Mouse (Mus musculus) limb, embryonic 15.5 days (tissue): ENCODE data around the gene Spx. TPM values are rescaled to one million over a fixed set of nuclear protein-coding genes. Genes with fewer than 3 reads are reported as not detected.

Source experiments
- ATAC-seq: fragments of 200-750 bp; cut with Nextera tagmentation; 2 replicates; pipeline ENCODE4 v1.8.0; 2017; ENCODE audit warnings: low read depth, moderate TSS enrichment; ENCODE audit not compliant: insufficient number of reproducible peaks, low FRiP score, low TSS enrichment
- H3K27ac ChIP-seq: fragments of 300-500 bp; sonication (generic); 2 replicates; pipeline ENCODE4 v1.5.1; 2015; ENCODE audit warnings: moderate library complexity, mild to moderate bottlenecking, inconsistent platforms
- H3K27me3 ChIP-seq: fragments of 300-500 bp; sonication (generic); 2 replicates; pipeline ENCODE4 v1.6.1; 2015; ENCODE audit warnings: inconsistent platforms
- H3K36me3 ChIP-seq: fragments of 300-500 bp; sonication (generic); 2 replicates; pipeline ENCODE4 v1.6.1; 2015; ENCODE audit warnings: inconsistent platforms
- H3K4me1 ChIP-seq: fragments of 300-500 bp; sonication (generic); 2 replicates; pipeline ENCODE4 v1.6.1; 2015; ENCODE audit warnings: inconsistent platforms
- H3K4me2 ChIP-seq: fragments of 300-500 bp; sonication (generic); 2 replicates; pipeline ENCODE4 v1.6.1; 2015; ENCODE audit warnings: mild to moderate bottlenecking, inconsistent platforms
- H3K4me3 ChIP-seq: fragments of 300-500 bp; sonication (generic); 2 replicates; pipeline ENCODE4 v1.5.1; 2015; ENCODE audit warnings: mild to moderate bottlenecking, inconsistent platforms
- H3K9ac ChIP-seq: fragments of 300-500 bp; sonication (generic); 2 replicates; pipeline ENCODE4 v1.6.1; 2015; ENCODE audit warnings: inconsistent platforms
- H3K9me3 ChIP-seq: fragments of 300-500 bp; sonication (generic); 2 replicates; pipeline ENCODE4 v1.6.1; 2016; ENCODE audit warnings: inconsistent platforms
- WGBS: fragments of 180-500 bp; shearing (Covaris S2); methylation state at CpG from one replicate; pipeline ENCODE4 v1.1.7; 2015; 5-methylcytosine and 5-hydroxymethylcytosine counted together
- polyA plus RNA-seq: library from polyadenylated mRNA; unstranded; fragments of >200 nt; fragmentation: Nextera tagmentation; extraction: Ambion mirVana; gene quantifications from 2 replicates; pipeline ENCODE4 v1.2.1, GENCODE M21; 2015

The Spx gene
- 0.65 and 0.76 TPM in 2 replicates for polyA plus RNA-seq

DNA sequence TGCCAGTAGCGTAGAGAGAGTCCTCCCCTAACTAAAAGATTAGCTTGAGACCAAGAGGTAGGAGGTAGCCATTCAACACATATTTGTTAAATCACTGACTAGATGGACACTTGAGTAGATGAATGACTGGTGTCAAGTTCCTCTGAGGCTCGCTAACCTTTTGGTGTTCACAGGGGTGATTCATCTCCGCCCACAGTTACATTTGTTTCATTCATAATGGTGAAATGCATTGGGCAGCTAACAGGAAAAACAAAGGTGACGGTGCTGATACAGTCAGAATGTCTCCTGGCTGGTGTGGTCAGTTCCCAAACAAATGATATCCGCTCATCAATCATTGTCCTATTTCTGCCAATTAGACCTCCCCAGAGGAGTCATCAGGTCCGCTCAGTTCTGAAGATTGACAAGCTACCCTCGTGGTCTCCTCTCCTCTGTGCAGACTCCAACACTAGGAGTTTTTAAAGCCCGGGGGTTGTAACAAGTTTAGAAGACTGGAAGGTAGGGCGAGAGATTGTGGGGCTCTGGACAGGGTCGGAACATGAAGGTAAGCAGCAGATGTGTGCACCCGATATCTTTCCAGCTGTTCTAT is at the start of gene Spx:
Gene Spx, plus strand, starts transcription at position 536 of the 586 bp plus-strand sequence.
- Histone ChIP-seq H3K4me1 (peaks cover 5% of the 10 kb centered on the region), H3K27ac (no peak within 1 kb of the TSS), H3K4me2 (no peak within 1 kb of the TSS), H3K4me3 (no peak within 1 kb of the TSS), H3K9me3 (no peaks in the 10 kb centered on the region), H3K36me3 (no peaks in the 10 kb centered on the region; the same call in 1 of the 2 replicates), H3K9ac (no peak within 1 kb of the TSS), H3K27me3 (peaks cover 24% of the 10 kb centered on the region)
- no peak for ATAC-seq
- 66% methylated on average over 11 of the region's 11 CpGs for WGBS

DNA sequence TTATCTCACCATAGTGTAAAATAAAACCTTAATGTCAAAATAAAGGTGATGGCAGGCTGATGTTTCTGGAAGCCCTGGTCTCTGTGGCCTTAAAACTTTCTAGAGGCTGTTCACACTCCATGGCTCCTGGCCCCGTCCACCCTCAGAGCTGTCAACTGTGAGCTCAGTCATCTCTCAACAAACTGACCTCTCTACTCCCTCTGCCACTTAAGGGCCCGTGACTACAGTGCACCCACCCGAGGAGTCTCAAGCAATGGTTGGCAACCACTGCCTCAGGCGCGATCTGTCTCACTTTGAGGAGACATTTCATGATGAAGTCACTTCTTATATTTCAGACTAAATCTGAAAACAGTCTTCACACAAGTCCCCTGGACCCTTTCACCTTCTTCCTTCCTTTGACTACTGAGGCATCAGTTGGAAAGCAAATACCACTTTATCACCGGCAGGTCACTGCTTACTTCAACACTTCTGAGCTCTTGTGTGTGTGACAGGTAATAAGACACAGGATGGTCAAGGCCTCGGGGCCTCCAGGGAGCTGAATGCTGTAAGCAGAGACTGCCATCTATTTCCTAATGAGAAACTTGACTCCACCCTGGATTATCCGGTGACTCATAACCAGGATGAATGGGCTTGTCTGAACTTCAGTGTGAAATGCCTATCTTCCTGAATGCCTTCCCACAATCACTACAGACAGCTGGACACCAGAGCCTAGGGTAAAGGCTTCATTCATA is 47.3 kb upstream of the Spx start:
- Histone ChIP-seq H3K9me3 (no peaks in the 10 kb centered on the region), H3K9ac (no peak overlapping the region), H3K4me2 (no peak overlapping the region)

GRCm38 (mm10) chr6:142366473-142367018 is 46.7 kb upstream of the Spx start:
- H3K4me3 ChIP-seq, result no peak overlapping the region
- no peaks in the 10 kb centered on the region for H3K9me3 ChIP-seq
- no peak overlapping the region for H3K27ac ChIP-seq
- no peak overlapping the region for H3K9ac ChIP-seq
- no peaks in the 10 kb centered on the region for H3K4me1 ChIP-seq
- H3K27me3 ChIP-seq, result no peaks in the 10 kb centered on the region
- H3K4me2 ChIP-seq, result no peak overlapping the region
- 86% methylated on average over 10 of the region's 10 CpGs for WGBS
- H3K36me3 ChIP-seq, result peaks cover 53% of the 10 kb centered on the region
- ATAC-seq, result no peak

More for the DNA sequence above, 47.3 kb upstream of the Spx start:
- no peak for ATAC-seq
- Histone ChIP-seq H3K36me3 (peaks cover 54% of the 10 kb centered on the region), H3K27ac (no peak overlapping the region), H3K4me3 (no peak overlapping the region), H3K27me3 (no peaks in the 10 kb centered on the region), H3K4me1 (no peaks in the 10 kb centered on the region)
- WGBS, result 77% methylated on average over 8 of the region's 8 CpGs

GRCm38 (mm10) chr6:142367565-142367964 is 45.7 kb upstream of the Spx start:
- H3K9ac ChIP-seq, result no peak overlapping the region
- H3K4me3 ChIP-seq, result no peak overlapping the region
- no peak overlapping the region for H3K27ac ChIP-seq
- ATAC-seq, result no peak
- H3K36me3 ChIP-seq, result peaks cover 55% of the 10 kb centered on the region
- no peaks in the 10 kb centered on the region for H3K27me3 ChIP-seq
- no peaks in the 10 kb centered on the region for H3K4me1 ChIP-seq
- H3K4me2 ChIP-seq, result no peak overlapping the region
- H3K9me3 ChIP-seq, result no peaks in the 10 kb centered on the region
- 88% methylated on average over 3 of the region's 3 CpGs for WGBS

- Histone ChIP-seq H3K27ac (no peak overlapping the region), H3K4me2 (no peak overlapping the region), H3K9ac (no peak overlapping the region), H3K27me3 (no peaks in the 10 kb centered on the region), H3K4me3 (no peak overlapping the region), H3K36me3 (peaks cover 56% of the 10 kb centered on the region), H3K9me3 (no peaks in the 10 kb centered on the region), H3K4me1 (no peaks in the 10 kb centered on the region)
- WGBS, result 87% methylated on average over 3 of the region's 3 CpGs
- ATAC-seq, result no peak
Measured at GRCm38 (mm10) chr6:142369568-142369967, 43.7 kb upstream of the Spx start.

DNA sequence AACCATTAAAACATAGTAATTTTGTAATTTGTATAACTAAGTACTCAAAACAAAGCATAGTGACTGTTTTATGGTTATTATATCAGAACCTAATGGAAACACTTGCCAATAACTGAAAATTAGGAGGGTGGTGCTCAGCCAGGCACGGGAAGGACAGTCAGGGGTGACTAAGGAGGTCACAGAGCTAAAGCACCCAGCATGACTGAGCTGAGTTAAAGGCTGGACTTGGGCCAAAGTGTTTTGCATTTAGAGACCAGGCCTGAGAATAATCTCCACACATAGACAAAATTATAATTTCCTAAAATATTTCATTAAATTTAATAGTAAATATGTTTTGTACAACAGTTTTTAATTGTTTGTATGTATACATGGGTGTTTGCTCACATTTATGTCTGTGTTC is 36.2 kb upstream of the Spx start:
- WGBS, result 68% methylated on average over 1 of the region's 1 CpGs
- ATAC-seq, result no peak
- Histone ChIP-seq H3K27me3 (no peaks in the 10 kb centered on the region), H3K27ac (no peak overlapping the region), H3K4me3 (no peak overlapping the region), H3K9me3 (no peaks in the 10 kb centered on the region), H3K4me2 (no peak overlapping the region), H3K36me3 (peaks cover 46% of the 10 kb centered on the region), H3K4me1 (no peaks in the 10 kb centered on the region), H3K9ac (no peak overlapping the region)

DNA sequence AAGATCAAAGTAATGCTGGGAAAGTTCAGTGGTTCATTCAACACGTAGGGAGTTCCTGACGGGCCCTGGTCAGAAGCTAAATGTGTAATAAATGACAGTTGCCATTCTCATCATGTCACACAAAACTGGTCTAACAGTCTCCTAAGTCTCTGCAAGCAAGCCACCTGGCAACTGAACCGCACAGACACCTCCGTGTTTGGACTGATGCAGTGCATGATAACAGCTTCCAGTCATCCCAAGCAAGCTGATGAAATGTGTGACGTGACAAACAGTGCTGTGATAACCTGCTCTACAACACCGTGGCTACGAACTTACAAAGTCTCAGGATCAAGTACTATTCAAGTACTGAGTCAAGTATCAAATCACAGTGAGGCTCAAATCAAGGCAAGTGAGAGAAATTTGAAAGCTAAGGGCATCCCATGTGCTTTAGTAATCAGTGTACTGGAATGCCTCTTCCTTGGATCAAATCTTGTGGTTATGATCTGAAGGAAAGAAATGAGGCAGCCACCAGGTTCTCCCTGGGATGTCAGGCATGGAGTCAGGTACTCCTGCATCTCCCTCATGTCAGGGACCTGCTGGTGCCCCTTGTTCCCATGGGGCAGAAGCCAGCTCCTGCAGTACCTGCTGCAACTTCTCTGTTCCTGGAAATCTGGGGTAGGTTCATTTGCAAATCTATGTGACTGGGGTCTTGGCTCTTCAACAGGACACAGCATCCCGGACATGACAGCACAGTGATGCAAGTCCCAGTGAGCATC is 34.5 kb upstream of the Spx start:
- Histone ChIP-seq H3K4me1 (no peaks in the 10 kb centered on the region), H3K9ac (no peak overlapping the region), H3K27me3 (no peaks in the 10 kb centered on the region), H3K4me3 (no peak overlapping the region), H3K9me3 (no peaks in the 10 kb centered on the region), H3K36me3 (peaks cover 34% of the 10 kb centered on the region), H3K27ac (no peak overlapping the region), H3K4me2 (no peak overlapping the region)
- WGBS, result 87% methylated on average over 8 of the region's 8 CpGs
- no peak for ATAC-seq

- H3K9ac ChIP-seq, result no peak overlapping the region
- H3K4me3 ChIP-seq, result no peak overlapping the region
- H3K9me3 ChIP-seq, result no peaks in the 10 kb centered on the region
- H3K4me1 ChIP-seq, result no peaks in the 10 kb centered on the region
- peaks cover 23% of the 10 kb centered on the region for H3K36me3 ChIP-seq
- H3K27ac ChIP-seq, result no peak overlapping the region
- no peak overlapping the region for H3K4me2 ChIP-seq
- H3K27me3 ChIP-seq, result no peaks in the 10 kb centered on the region
- WGBS, result 86% methylated on average over 6 of the region's 6 CpGs
- ATAC-seq, result no peak
Measured at GRCm38 (mm10) chr6:142379961-142380360, 33.3 kb upstream of the Spx start.

DNA sequence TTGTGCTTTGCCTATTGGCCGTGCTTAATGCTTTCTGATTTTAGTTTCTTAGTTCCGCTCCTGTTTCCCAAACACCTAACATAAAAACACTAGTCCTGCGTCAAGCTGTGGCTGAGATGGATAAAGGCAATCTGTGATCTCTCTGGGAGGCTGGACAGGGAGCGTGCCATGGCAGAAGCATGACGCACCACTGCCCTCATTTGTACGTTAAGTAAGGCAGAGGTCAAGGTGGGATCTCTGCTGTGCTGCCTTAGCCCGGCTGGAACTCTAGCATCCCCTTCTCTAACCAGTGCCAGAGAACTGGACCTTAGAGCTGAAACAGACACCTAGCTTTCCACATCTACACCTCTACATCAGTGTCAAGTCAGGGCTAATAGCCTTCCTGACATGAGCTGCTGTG is 31.6 kb upstream of the Spx start:
- 89% methylated on average over 7 of the region's 7 CpGs for WGBS
- Histone ChIP-seq H3K4me3 (no peak overlapping the region), H3K36me3 (peaks cover 9% of the 10 kb centered on the region), H3K27me3 (no peaks in the 10 kb centered on the region), H3K27ac (no peak overlapping the region), H3K9me3 (no peaks in the 10 kb centered on the region), H3K4me1 (peaks cover 6% of the 10 kb centered on the region), H3K4me2 (no peak overlapping the region), H3K9ac (no peak overlapping the region)
- no peak for ATAC-seq

DNA sequence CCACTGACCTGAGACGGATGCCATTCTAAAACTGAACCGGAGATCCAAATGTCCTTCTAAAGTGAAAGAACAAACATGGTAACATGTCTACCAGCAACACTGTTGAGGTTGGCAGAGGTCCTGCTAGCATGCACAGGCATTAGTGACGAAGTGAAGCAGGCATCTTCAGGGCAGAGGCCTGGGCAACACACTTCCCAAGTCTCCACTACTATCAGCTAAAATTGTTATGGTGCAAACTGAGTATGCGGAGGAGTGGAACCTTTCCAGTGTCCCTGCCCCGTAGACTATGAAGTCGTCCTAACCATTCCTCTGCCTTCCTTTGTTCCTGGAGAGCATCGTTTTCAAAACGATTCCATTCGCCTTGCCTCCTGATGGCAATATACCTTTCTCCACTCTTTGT is 28.7 kb upstream of the Spx start:
- Histone ChIP-seq H3K4me2 (no peak overlapping the region), H3K27me3 (no peaks in the 10 kb centered on the region), H3K36me3 (no peaks in the 10 kb centered on the region), H3K4me1 (peaks cover 22% of the 10 kb centered on the region), H3K27ac (no peak overlapping the region), H3K4me3 (no peak overlapping the region), H3K9me3 (no peaks in the 10 kb centered on the region), H3K9ac (no peak overlapping the region)
- ATAC-seq, result no peak
- 89% methylated on average over 9 of the region's 9 CpGs for WGBS

- Histone ChIP-seq H3K9me3 (no peaks in the 10 kb centered on the region), H3K4me2 (peak overlapping the region; percentile 67), H3K4me3 (peak overlapping the region; percentile 96), H3K36me3 (no peaks in the 10 kb centered on the region), H3K27me3 (no peaks in the 10 kb centered on the region), H3K4me1 (peaks cover 25% of the 10 kb centered on the region), H3K9ac (peak overlapping the region; percentile 54), H3K27ac (no peak overlapping the region)
- WGBS, result 5% methylated on average over 31 of the region's 31 CpGs
- no peak; the same call in 1 of the 2 replicates for ATAC-seq
Measured at GRCm38 (mm10) chr6:142386285-142387010, 26.8 kb upstream of the Spx start.
